Mouse (Mus musculus): Measurements from ENCODE around the gene Gzmb. TPM values are rescaled to one million over a fixed set of nuclear protein-coding genes. Genes with fewer than 3 reads are reported as not detected.

The Gzmb gene
- polyA plus RNA-seq (2014; fragmentation: Illumina TruSeq; extraction: RNeasy Lipid Tissue Mini Kit (QIAGEN cat#74804); ENCODE audit: insufficient read depth, low read depth, low replicate concordance), result 4.9 TPM

GRCm38 (mm10) chr14:56262153-56262552 is at the start of gene Gzmb:
Gene Gzmb, minus strand, starts transcription at chr14:56262260.

GRCm38 (mm10) chr14:56234556-56234955 is 27.5 kb downstream of the Gzmb start, which contains the start of gene Gzmc:
Gene Gzmc, minus strand, starts transcription at chr14:56234656.

GRCm38 (mm10) chr14:56211317-56211716 is 50.7 kb downstream of the Gzmb start, which contains the start of gene Gzmf:
Gene Gzmf, minus strand, starts transcription at chr14:56211417.

Other genes with a start within 250 kb of the Gzmb start
- not detected for gene Mcpt1, start 244.3 kb downstream of the Gzmb start, polyA plus RNA-seq (2014; fragmentation: Illumina TruSeq; extraction: RNeasy Lipid Tissue Mini Kit (QIAGEN cat#74804); ENCODE audit: insufficient read depth, low read depth, low replicate concordance)
- not detected for gene Mcpt9, start 231.8 kb downstream of the Gzmb start, polyA plus RNA-seq (2014; fragmentation: Illumina TruSeq; extraction: RNeasy Lipid Tissue Mini Kit (QIAGEN cat#74804); ENCODE audit: insufficient read depth, low read depth, low replicate concordance)
- gene Mcpt2, start 220.2 kb downstream of the Gzmb start, polyA plus RNA-seq (2014; fragmentation: Illumina TruSeq; extraction: RNeasy Lipid Tissue Mini Kit (QIAGEN cat#74804); ENCODE audit: insufficient read depth, low read depth, low replicate concordance), result not detected
- gene Mcpt4, start 199.9 kb downstream of the Gzmb start, polyA plus RNA-seq (2014; fragmentation: Illumina TruSeq; extraction: RNeasy Lipid Tissue Mini Kit (QIAGEN cat#74804); ENCODE audit: insufficient read depth, low read depth, low replicate concordance), result 4.0 TPM
- gene Mcpt8, start 177.0 kb downstream of the Gzmb start, polyA plus RNA-seq (2014; fragmentation: Illumina TruSeq; extraction: RNeasy Lipid Tissue Mini Kit (QIAGEN cat#74804); ENCODE audit: insufficient read depth, low read depth, low replicate concordance), result 0.31 TPM
- gene Ctsg, start 159.7 kb downstream of the Gzmb start, polyA plus RNA-seq (2014; fragmentation: Illumina TruSeq; extraction: RNeasy Lipid Tissue Mini Kit (QIAGEN cat#74804); ENCODE audit: insufficient read depth, low read depth, low replicate concordance), result not detected
- gene Gzme, start 141.6 kb downstream of the Gzmb start, polyA plus RNA-seq (2014; fragmentation: Illumina TruSeq; extraction: RNeasy Lipid Tissue Mini Kit (QIAGEN cat#74804); ENCODE audit: insufficient read depth, low read depth, low replicate concordance), result not detected
- not detected for gene Gzmd, start 129.7 kb downstream of the Gzmb start, polyA plus RNA-seq (2014; fragmentation: Illumina TruSeq; extraction: RNeasy Lipid Tissue Mini Kit (QIAGEN cat#74804); ENCODE audit: insufficient read depth, low read depth, low replicate concordance)
- not detected for gene Gzmg, start 102.7 kb downstream of the Gzmb start, polyA plus RNA-seq (2014; fragmentation: Illumina TruSeq; extraction: RNeasy Lipid Tissue Mini Kit (QIAGEN cat#74804); ENCODE audit: insufficient read depth, low read depth, low replicate concordance)
- gene Gzmn, start 87.7 kb downstream of the Gzmb start, polyA plus RNA-seq (2014; fragmentation: Illumina TruSeq; extraction: RNeasy Lipid Tissue Mini Kit (QIAGEN cat#74804); ENCODE audit: insufficient read depth, low read depth, low replicate concordance), result not detected
- not detected for gene Gzmf, start 50.8 kb downstream of the Gzmb start, polyA plus RNA-seq (2014; fragmentation: Illumina TruSeq; extraction: RNeasy Lipid Tissue Mini Kit (QIAGEN cat#74804); ENCODE audit: insufficient read depth, low read depth, low replicate concordance)
- gene Gzmc, start 27.6 kb downstream of the Gzmb start, polyA plus RNA-seq (2014; fragmentation: Illumina TruSeq; extraction: RNeasy Lipid Tissue Mini Kit (QIAGEN cat#74804); ENCODE audit: insufficient read depth, low read depth, low replicate concordance), result not detected
- gene Atp12a, start 102.8 kb upstream of the Gzmb start, polyA plus RNA-seq (2014; fragmentation: Illumina TruSeq; extraction: RNeasy Lipid Tissue Mini Kit (QIAGEN cat#74804); ENCODE audit: insufficient read depth, low read depth, low replicate concordance), result not detected
- 0.20 TPM for gene Rnf17, start 140.3 kb upstream of the Gzmb start, polyA plus RNA-seq (2014; fragmentation: Illumina TruSeq; extraction: RNeasy Lipid Tissue Mini Kit (QIAGEN cat#74804); ENCODE audit: insufficient read depth, low read depth, low replicate concordance)

Measured in lung, adult 10 weeks (tissue).